Mouse (Mus musculus): ENCODE results near the gene Tmem120b. TPM values are rescaled to one million over a fixed set of nuclear protein-coding genes. Genes with fewer than 3 reads are reported as not detected.
A peak's percentile ranks its signal among the peaks of the same experiment; 100 is the strongest.

Gene Tmem120b
- polyA plus RNA-seq, 1 experiment from 2014 or later = 14.0 TPM

GRCm38 (mm10) chr5:123117257-123117656 lies 49.0 kb downstream of the Tmem120b start:
- WGBS = 20% methylated on average over 10 of the region's 10 CpGs
- no peaks in the 10 kb centered on the region for H3K9me3 ChIP-seq (ENCODE audit: control insufficient read depth, low read length)
- no peak overlapping the region for H3K4me3 ChIP-seq (replicated peaks; ENCODE audit: low read length)
- no peaks in the 10 kb centered on the region for H3K27me3 ChIP-seq (ENCODE audit: control insufficient read depth, insufficient read depth, low read length)
- DNase-seq (ENCODE audit: low spot score) (peak; percentile 63), ATAC-seq (ENCODE audit: low FRiP score) (no peak)
- H3K4me2 ChIP-seq (replicated peaks) = no peak overlapping the region
- H3K27ac ChIP-seq = no peak overlapping the region
- no peaks in the 10 kb centered on the region for H3K36me3 ChIP-seq (replicated peaks; ENCODE audit: control insufficient read depth, insufficient read depth)
- H3K9ac ChIP-seq = no peak overlapping the region
- H3K4me1 ChIP-seq (replicated peaks; ENCODE audit: control insufficient read depth, insufficient read depth, low read length) = no peaks in the 10 kb centered on the region

GRCm38 (mm10) chr5:123117773-123118172 lies 49.6 kb downstream of the Tmem120b start:
- H3K4me1 ChIP-seq (replicated peaks; ENCODE audit: control insufficient read depth, insufficient read depth, low read length) = no peaks in the 10 kb centered on the region
- H3K9me3 ChIP-seq (ENCODE audit: control insufficient read depth, low read length) = no peaks in the 10 kb centered on the region
- no peak overlapping the region for H3K27ac ChIP-seq
- ATAC-seq (ENCODE audit: low FRiP score) (no peak), DNase-seq (ENCODE audit: low spot score) (no peak)
- no peak overlapping the region for H3K4me2 ChIP-seq (replicated peaks)
- WGBS = 81% methylated on average over 8 of the region's 8 CpGs
- H3K27me3 ChIP-seq (ENCODE audit: control insufficient read depth, insufficient read depth, low read length) = no peaks in the 10 kb centered on the region
- no peak overlapping the region for H3K9ac ChIP-seq
- H3K36me3 ChIP-seq (replicated peaks; ENCODE audit: control insufficient read depth, insufficient read depth) = no peaks in the 10 kb centered on the region
- no peak overlapping the region for H3K4me3 ChIP-seq (replicated peaks; ENCODE audit: low read length)

GRCm38 (mm10) chr5:123118826-123119225 lies 50.6 kb downstream of the Tmem120b start:
- DNase-seq (ENCODE audit: low spot score) (no peak), ATAC-seq (ENCODE audit: low FRiP score) (no peak)
- no peaks in the 10 kb centered on the region for H3K9me3 ChIP-seq (ENCODE audit: control insufficient read depth, low read length)
- no peak overlapping the region for H3K4me3 ChIP-seq (replicated peaks; ENCODE audit: low read length)
- no peak overlapping the region for H3K27ac ChIP-seq
- WGBS = 83% methylated on average over 10 of the region's 10 CpGs
- no peak overlapping the region for H3K4me2 ChIP-seq (replicated peaks)
- peaks cover 3% of the 10 kb centered on the region; the same call in 1 of the 2 replicates for H3K36me3 ChIP-seq (replicated peaks; ENCODE audit: control insufficient read depth, insufficient read depth)
- no peaks in the 10 kb centered on the region for H3K4me1 ChIP-seq (replicated peaks; ENCODE audit: control insufficient read depth, insufficient read depth, low read length)
- no peak overlapping the region for H3K9ac ChIP-seq
- H3K27me3 ChIP-seq (ENCODE audit: control insufficient read depth, insufficient read depth, low read length) = no peaks in the 10 kb centered on the region

GRCm38 (mm10) chr5:123120624-123121215 lies 52.5 kb downstream of the Tmem120b start:
- Histone ChIP-seq H3K4me1 (replicated peaks; ENCODE audit: control insufficient read depth, insufficient read depth, low read length) (no peaks in the 10 kb centered on the region), H3K4me3 (replicated peaks; ENCODE audit: low read length) (no peak overlapping the region), H3K27ac (no peak overlapping the region), H3K9ac (no peak overlapping the region), H3K9me3 (ENCODE audit: control insufficient read depth, low read length) (no peaks in the 10 kb centered on the region), H3K27me3 (ENCODE audit: control insufficient read depth, insufficient read depth, low read length) (no peaks in the 10 kb centered on the region), H3K36me3 (replicated peaks; ENCODE audit: control insufficient read depth, insufficient read depth) (peaks cover 10% of the 10 kb centered on the region), H3K4me2 (replicated peaks) (no peak overlapping the region)
- no peak for DNase-seq (ENCODE audit: low spot score)
- ATAC-seq (ENCODE audit: low FRiP score) = no peak; the same call in 1 of the 2 replicates
- 52% methylated on average over 7 of the region's 7 CpGs for WGBS

- no peaks in the 10 kb centered on the region for H3K27me3 ChIP-seq (ENCODE audit: control insufficient read depth, insufficient read depth, low read length)
- WGBS = 95% methylated on average over 4 of the region's 4 CpGs
- H3K4me3 ChIP-seq (replicated peaks; ENCODE audit: low read length) = no peak overlapping the region
- no peak overlapping the region for H3K4me2 ChIP-seq (replicated peaks)
- H3K4me1 ChIP-seq (replicated peaks; ENCODE audit: control insufficient read depth, insufficient read depth, low read length) = no peaks in the 10 kb centered on the region
- ATAC-seq (ENCODE audit: low FRiP score) = no peak
- H3K27ac ChIP-seq = no peak overlapping the region
- peaks cover 24% of the 10 kb centered on the region for H3K36me3 ChIP-seq (replicated peaks; ENCODE audit: control insufficient read depth, insufficient read depth)
- no peak overlapping the region for H3K9ac ChIP-seq
- H3K9me3 ChIP-seq (ENCODE audit: control insufficient read depth, low read length) = no peaks in the 10 kb centered on the region
- DNase-seq (ENCODE audit: low spot score) = no peak
These were observed 54.0 kb downstream of the Tmem120b start for GRCm38 (mm10) chr5:123122181-123122580.

GRCm38 (mm10) chr5:123125105-123125504 lies 56.9 kb downstream of the Tmem120b start:
- 86% methylated on average over 6 of the region's 6 CpGs for WGBS
- Histone ChIP-seq H3K36me3 (replicated peaks; ENCODE audit: control insufficient read depth, insufficient read depth) (peaks cover 50% of the 10 kb centered on the region), H3K9ac (no peak overlapping the region), H3K4me1 (replicated peaks; ENCODE audit: control insufficient read depth, insufficient read depth, low read length) (no peaks in the 10 kb centered on the region), H3K27me3 (ENCODE audit: control insufficient read depth, insufficient read depth, low read length) (no peaks in the 10 kb centered on the region), H3K9me3 (ENCODE audit: control insufficient read depth, low read length) (no peaks in the 10 kb centered on the region), H3K27ac (no peak overlapping the region), H3K4me2 (replicated peaks) (no peak overlapping the region), H3K4me3 (replicated peaks; ENCODE audit: low read length) (no peak overlapping the region)
- DNase-seq (ENCODE audit: low spot score) (no peak), ATAC-seq (ENCODE audit: low FRiP score) (no peak)

- Histone ChIP-seq H3K9me3 (ENCODE audit: control insufficient read depth, low read length) (no peaks in the 10 kb centered on the region), H3K27me3 (ENCODE audit: control insufficient read depth, insufficient read depth, low read length) (no peaks in the 10 kb centered on the region), H3K4me1 (replicated peaks; ENCODE audit: control insufficient read depth, insufficient read depth, low read length) (no peaks in the 10 kb centered on the region; the same call in 1 of the 2 replicates), H3K4me3 (replicated peaks; ENCODE audit: low read length) (no peak overlapping the region), H3K4me2 (replicated peaks) (no peak overlapping the region), H3K27ac (no peak overlapping the region), H3K9ac (no peak overlapping the region), H3K36me3 (replicated peaks; ENCODE audit: control insufficient read depth, insufficient read depth) (peaks cover 55% of the 10 kb centered on the region)
- ATAC-seq (ENCODE audit: low FRiP score) (no peak), DNase-seq (ENCODE audit: low spot score) (no peak)
- WGBS = 85% methylated on average over 18 of the region's 18 CpGs
These were observed 57.6 kb downstream of the Tmem120b start for GRCm38 (mm10) chr5:123125638-123126406.

GRCm38 (mm10) chr5:123127031-123127430 lies 58.8 kb downstream of the Tmem120b start:
- Histone ChIP-seq H3K4me1 (replicated peaks; ENCODE audit: control insufficient read depth, insufficient read depth, low read length) (peaks cover 6% of the 10 kb centered on the region), H3K27ac (no peak overlapping the region), H3K4me3 (replicated peaks; ENCODE audit: low read length) (no peak overlapping the region), H3K9ac (no peak overlapping the region), H3K27me3 (ENCODE audit: control insufficient read depth, insufficient read depth, low read length) (no peaks in the 10 kb centered on the region), H3K4me2 (replicated peaks) (no peak overlapping the region), H3K9me3 (ENCODE audit: control insufficient read depth, low read length) (no peaks in the 10 kb centered on the region), H3K36me3 (replicated peaks; ENCODE audit: control insufficient read depth, insufficient read depth) (peaks cover 55% of the 10 kb centered on the region)
- DNase-seq (ENCODE audit: low spot score) (no peak), ATAC-seq (ENCODE audit: low FRiP score) (no peak)
- WGBS = 80% methylated on average over 6 of the region's 6 CpGs

- no peaks in the 10 kb centered on the region for H3K27me3 ChIP-seq (ENCODE audit: control insufficient read depth, insufficient read depth, low read length)
- no peak overlapping the region for H3K4me3 ChIP-seq (replicated peaks; ENCODE audit: low read length)
- H3K4me1 ChIP-seq (replicated peaks; ENCODE audit: control insufficient read depth, insufficient read depth, low read length) = peaks cover 20% of the 10 kb centered on the region
- ATAC-seq (ENCODE audit: low FRiP score) = no peak
- H3K9me3 ChIP-seq (ENCODE audit: control insufficient read depth, low read length) = no peaks in the 10 kb centered on the region
- no peak overlapping the region for H3K4me2 ChIP-seq (replicated peaks)
- DNase-seq (ENCODE audit: low spot score) = no peak
- H3K9ac ChIP-seq = no peak overlapping the region
- no peak overlapping the region for H3K27ac ChIP-seq
- 63% methylated on average over 10 of the region's 10 CpGs for WGBS
- peaks cover 56% of the 10 kb centered on the region for H3K36me3 ChIP-seq (replicated peaks; ENCODE audit: control insufficient read depth, insufficient read depth)
These were observed 60.4 kb downstream of the Tmem120b start for GRCm38 (mm10) chr5:123128426-123129169.

All from hindbrain, embryonic 14.5 days (tissue).